Mouse (Mus musculus) Patski (cell line): ENCODE measurements at regions not wholly inside any gene's neighbourhood (a gene's known extent, or its start where the extent isn't known, plus 50 kb on each side); places are given as distances from the start of the nearest gene placed in this dataset.

Experiments
- ATAC-seq: fragments of 100-300 bp; one replicate; pipeline ENCODE4 v1.8.0; 2021
- CTCF ChIA-PET: fragments of 350-600 bp; sonication (Branson Sonifier 250); formaldehyde crosslinking; loops from one replicate; lab custom pipeline; 2022; ENCODE audit warnings: inconsistent platforms; lab: Charles Lee
- POLR2A ChIA-PET: fragments of 350-600 bp; sonication (Branson Sonifier 250); formaldehyde crosslinking; loops from one replicate; lab custom pipeline; 2022; ENCODE audit warnings: antibody characterized with exemption, inconsistent platforms; lab: Charles Lee
- DNase-seq: peaks from one replicate; pipeline ENCODE4 v3.0.0-alpha.2; 2011; ENCODE audit warnings: low read depth, low spot score
- H3K27me3 ChIP-seq: fragments of 371-371 bp; one replicate; pipeline ENCODE4 v1.5.1; 2021
- CTCF ChIP-seq: fragments of 100-300 bp; IDR thresholded peaks from one replicate; pipeline ENCODE4 v1.5.1; 2021
- in situ Hi-C: fragments of 300-500 bp; cut with MboI; formaldehyde crosslinking; loops from 3 replicates; pipeline ENCODE4 v1.11.1; 2018; ENCODE audit warnings: low pct_unique_long_range_greater_than_20kb, mixed read lengths

DNA sequence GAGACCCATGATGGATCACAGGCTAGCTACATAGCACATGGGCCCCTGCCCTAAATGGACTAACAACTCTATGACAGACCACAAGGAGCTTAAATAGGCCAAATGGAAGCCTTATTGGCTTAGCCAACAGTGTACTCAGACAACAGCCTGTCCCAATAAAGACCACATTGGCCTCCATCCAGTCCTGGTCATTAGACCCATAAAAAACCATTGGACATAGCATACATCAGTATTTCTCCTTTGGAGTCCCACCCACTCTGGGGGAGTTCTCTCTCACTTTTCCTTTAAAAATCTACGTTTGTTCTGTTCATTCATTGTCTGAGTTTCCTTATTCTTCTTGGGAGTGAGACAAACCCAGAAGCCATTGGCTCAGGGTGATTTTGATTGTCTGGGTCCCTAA lies 160.1 kb upstream of the Plcz1 start:
- TF ChIP-seq CTCF, result no peak
- POLR2A ChIA-PET, result no interaction called here
- in situ Hi-C loops, result no loop called here
- DNase-seq, result no peak
- H3K27me3 ChIP-seq, result no peaks in the 10 kb centered on the region
- CTCF ChIA-PET, result no interaction called here
- ATAC-seq, result no peak

DNA sequence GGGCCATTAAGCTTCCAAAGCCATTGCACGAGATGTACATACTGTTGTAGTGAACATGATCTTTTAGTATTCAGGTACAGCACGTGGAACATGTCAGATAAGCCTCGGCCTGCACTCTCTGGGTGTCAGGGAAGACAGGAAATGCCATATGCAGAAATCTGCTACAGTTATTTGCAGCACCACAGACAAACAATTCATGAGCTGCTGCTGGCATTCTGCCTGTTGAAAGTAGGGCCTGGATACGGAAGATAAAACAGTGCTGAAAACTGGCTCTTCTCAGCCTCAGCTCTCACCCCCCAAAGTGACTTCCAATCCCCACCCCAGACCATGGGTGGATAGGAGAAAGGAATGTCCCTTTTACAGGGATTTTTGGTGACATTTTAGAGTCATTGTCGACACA lies 159.1 kb upstream of the Plcz1 start:
- in situ Hi-C loops, result no loop called here
- H3K27me3 ChIP-seq, result no peaks in the 10 kb centered on the region
- CTCF ChIA-PET, result interaction anchor here (1.1 to 1.5 kb wide), 2 partner anchors 14 to 82 kb away, joined by 3 read pairs; no protein-coding TSS in a partner anchor
- TF ChIP-seq CTCF, result no peak
- POLR2A ChIA-PET, result interaction anchor here (0.6 kb wide), 1 partner anchor 151 kb away, joined by 3 read pairs; no protein-coding TSS in a partner anchor
- DNase-seq, result no peak
- no peak for ATAC-seq

DNA sequence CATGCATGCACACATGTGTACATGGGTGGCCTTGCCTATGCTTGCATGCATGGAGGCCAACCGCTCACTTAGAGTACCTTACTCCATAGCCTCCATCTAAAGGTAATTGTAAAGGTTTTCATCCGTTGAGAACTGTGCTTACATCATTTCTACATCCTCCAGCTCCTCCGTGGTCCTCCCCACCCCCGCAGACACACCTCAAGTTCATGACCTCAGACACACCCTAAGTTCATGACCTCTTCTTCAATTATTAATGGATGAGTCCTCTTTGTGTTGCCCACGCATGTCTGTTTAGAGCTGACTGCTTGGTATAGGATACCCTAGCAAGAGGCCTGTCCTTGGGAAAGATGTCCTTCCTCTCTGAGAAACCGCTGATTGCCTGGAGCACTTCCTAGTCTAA lies 156.8 kb upstream of the Plcz1 start:
- ChIA-PET POLR2A (interaction anchor here (0.5 kb wide), 1 partner anchor 432 kb away, joined by 3 read pairs; no protein-coding TSS in a partner anchor), CTCF (no interaction called here)
- DNase-seq, result no peak

DNA sequence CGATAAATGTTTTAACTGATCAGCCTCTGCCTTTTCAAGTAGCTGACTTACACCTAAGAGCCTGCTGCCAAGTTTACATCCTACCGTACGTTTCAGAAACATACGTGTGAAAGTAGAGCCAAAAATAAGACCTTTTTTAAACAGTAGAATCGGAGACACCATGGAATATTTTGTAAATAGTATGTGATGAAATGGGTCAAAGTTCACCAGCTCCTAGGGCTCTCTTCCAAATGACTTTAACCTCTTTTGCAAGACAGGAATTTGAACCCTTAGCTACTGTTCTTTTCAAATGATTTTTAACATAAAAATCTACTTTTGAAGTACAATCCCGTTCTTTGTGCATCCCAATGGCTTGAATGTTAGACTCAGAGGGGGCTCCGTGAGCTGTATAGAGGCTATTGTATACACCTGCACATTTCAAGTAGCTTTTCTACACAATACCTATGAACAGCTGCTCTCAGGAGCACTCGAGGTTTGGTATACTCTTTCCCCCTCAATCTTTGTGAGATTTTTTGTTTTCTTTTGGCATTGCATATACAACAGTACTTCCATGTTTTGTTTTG lies 155.9 kb upstream of the Plcz1 start:
- in situ Hi-C loops, result no loop called here
- ChIA-PET POLR2A (no interaction called here), CTCF (interaction anchor here (0.8 kb wide), 1 partner anchor 11 kb away, joined by 5 read pairs; no protein-coding TSS in a partner anchor)
- TF ChIP-seq CTCF, result no peak
- no peak for ATAC-seq
- DNase-seq, result no peak
- H3K27me3 ChIP-seq, result no peaks in the 10 kb centered on the region

More for the DNA sequence above, 156.8 kb upstream of the Plcz1 start:
- no peak for ATAC-seq
- TF ChIP-seq CTCF, result no peak
- no peaks in the 10 kb centered on the region for H3K27me3 ChIP-seq
- in situ Hi-C loops, result no loop called here

DNA sequence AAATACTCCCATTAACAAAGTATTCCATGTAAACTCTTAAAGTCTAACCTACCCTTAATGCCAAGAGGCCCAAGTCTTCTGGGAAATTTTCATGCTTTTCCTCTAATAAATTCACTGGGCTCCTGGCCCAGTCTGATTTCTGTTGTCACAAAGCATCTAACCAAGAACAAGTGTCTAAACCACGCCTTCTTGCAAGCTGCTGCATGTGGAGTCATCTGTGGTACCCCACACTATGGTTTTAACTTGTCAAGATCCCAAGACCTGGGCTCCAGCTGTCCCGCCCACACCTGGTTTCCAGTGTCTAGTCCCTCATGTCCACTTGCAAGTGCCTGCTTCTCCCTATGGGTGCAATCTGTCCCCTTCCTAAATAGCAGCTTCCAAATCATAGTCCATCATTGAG lies 153.0 kb upstream of the Plcz1 start:
- in situ Hi-C loops, result no loop called here
- H3K27me3 ChIP-seq, result no peaks in the 10 kb centered on the region
- TF ChIP-seq CTCF, result no peak
- POLR2A ChIA-PET, result no interaction called here
- CTCF ChIA-PET, result interaction anchor here (0.6 kb wide), 1 partner anchor 12 kb away, joined by 3 read pairs; no protein-coding TSS in a partner anchor
- DNase-seq (no peak), ATAC-seq (no peak)

DNA sequence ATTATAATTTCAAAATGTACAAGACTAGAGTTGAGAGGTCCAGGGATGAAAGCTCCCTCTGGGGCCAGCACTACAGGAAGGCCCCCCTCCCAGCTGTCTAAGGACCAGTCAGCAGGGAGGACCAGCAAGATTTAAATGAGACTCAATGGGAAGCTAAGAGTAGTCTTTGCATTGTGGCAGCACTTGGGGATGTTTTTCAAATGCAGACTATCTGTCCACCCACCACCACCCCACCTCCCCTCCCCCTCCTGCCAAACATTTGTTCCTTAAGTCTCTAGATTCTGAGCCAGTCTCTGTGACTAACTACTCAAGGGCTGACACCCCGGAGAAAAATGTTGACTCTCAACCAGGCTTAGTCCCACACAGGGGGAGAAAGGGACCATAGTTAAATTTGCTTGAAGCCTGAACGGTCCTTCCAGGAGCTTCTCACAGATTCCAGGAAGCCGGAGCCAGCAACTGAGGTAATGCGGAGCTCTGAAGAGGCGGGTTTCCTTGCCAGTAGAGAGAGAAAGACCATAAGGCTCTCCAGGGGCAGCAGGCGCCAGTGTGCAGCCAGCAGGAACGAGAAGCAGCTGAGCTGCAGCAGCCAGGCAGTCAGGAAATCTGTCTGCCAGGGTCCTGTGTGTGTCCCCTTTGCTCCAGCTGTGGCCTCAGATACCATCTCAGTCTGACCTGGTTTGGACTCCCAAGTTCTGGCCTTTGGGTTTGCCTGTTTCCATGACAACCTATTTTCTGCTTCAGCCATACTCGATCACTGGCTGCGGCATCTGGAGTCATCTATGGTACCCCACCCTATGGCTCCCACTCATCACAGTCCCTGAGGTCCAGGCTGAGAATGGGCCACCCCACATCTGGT lies 152.1 kb upstream of the Plcz1 start:
- no peaks in the 10 kb centered on the region for H3K27me3 ChIP-seq
- in situ Hi-C loops, result no loop called here
- no peak for TF ChIP-seq CTCF
- ATAC-seq (peak; percentile 35), DNase-seq (no peak)
- CTCF ChIA-PET, result no interaction called here
- POLR2A ChIA-PET, result no interaction called here

DNA sequence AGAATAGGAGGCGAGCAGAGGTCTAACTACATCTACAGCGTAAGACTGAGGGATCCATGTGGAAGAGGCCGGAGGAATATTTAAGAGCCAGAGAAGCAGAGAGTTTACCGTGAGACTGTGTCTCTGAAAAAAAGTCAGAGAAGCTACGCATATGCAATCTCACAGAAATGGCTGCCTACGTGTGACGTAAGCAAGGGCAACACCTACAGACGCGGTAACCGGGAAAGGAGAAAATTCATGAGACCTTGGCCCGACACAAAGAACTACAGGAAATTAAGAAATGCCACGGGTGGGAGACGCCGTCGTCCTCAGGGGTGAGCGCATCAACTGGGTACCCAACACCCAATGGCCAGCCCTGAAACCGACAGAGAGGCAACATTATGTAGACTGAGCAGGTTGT lies 151.3 kb upstream of the Plcz1 start:
- ChIA-PET POLR2A (no interaction called here), CTCF (no interaction called here)
- no peak for TF ChIP-seq CTCF
- in situ Hi-C loops, result no loop called here
- ATAC-seq (no peak), DNase-seq (no peak)
- no peaks in the 10 kb centered on the region for H3K27me3 ChIP-seq

DNA sequence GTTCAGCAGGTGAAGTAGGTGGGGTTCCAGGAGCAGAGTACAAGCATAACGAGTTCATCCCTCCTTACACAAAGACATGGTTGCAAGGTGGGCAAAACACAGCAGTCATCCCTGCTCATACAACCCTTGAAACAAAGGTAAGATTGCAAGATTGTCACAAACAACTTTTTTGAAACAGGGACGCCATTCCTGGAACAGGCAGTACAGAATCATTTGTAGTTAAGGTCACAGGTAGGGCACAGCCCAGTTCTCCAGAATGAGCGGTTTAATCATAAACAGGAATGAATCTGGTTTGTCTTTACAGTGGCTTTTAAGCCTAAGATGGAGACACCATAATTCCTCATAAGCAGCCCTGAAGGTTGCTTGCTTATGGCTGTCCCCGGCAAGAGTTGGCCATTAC lies 150.1 kb upstream of the Plcz1 start:
- TF ChIP-seq CTCF, result no peak
- CTCF ChIA-PET, result interaction anchor here (1.1 to 1.6 kb wide), 2 partner anchors 29 to 237 kb away, joined by 3 read pairs; no protein-coding TSS in a partner anchor
- POLR2A ChIA-PET, result no interaction called here
- DNase-seq (no peak), ATAC-seq (no peak)
- no peaks in the 10 kb centered on the region for H3K27me3 ChIP-seq
- in situ Hi-C loops, result no loop called here

DNA sequence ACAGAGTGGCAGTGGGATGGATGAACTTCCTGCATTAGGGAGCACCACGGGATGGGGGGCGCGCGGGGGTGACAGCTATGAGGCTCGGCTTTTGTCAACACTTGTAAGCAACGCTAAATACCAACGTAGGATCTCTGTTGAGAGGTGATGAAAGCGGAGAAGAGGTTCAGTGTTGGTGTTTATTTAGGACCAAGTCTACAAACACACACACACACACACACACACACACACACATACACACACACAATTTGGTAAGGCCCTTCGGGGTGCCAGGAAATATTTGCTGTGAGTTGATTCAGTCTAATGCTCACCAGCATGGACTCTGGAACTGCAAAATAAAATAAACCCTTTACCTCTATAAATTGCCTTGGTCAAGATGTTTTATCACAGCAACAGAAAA lies 148.3 kb upstream of the Plcz1 start:
- DNase-seq (no peak), ATAC-seq (no peak)
- in situ Hi-C loops, result no loop called here
- no peak for TF ChIP-seq CTCF
- CTCF ChIA-PET, result no interaction called here
- POLR2A ChIA-PET, result no interaction called here
- H3K27me3 ChIP-seq, result no peaks in the 10 kb centered on the region

DNA sequence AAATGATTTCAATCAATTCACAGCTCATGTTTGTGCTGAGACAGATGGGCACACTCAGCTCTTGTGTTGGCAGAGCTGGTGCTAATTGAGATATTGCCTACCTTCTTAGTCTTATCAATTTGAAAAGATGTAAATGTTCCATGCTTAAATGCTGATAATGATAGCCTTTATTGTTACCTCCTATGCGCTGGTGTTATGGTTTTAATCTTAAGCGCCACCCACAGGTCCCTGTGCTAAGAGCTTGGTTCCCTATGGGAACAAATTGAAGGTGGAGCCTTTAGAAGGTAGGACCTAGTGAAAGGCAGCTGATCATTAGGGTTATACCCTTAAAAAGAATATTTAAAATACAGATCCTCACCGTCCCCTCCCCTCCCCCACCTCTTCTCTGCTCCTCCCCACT lies 146.5 kb upstream of the Plcz1 start:
- TF ChIP-seq CTCF, result no peak
- no peaks in the 10 kb centered on the region for H3K27me3 ChIP-seq
- CTCF ChIA-PET, result no interaction called here
- no peak for DNase-seq
- ATAC-seq, result no peak
- in situ Hi-C loops, result no loop called here
- POLR2A ChIA-PET, result no interaction called here

DNA sequence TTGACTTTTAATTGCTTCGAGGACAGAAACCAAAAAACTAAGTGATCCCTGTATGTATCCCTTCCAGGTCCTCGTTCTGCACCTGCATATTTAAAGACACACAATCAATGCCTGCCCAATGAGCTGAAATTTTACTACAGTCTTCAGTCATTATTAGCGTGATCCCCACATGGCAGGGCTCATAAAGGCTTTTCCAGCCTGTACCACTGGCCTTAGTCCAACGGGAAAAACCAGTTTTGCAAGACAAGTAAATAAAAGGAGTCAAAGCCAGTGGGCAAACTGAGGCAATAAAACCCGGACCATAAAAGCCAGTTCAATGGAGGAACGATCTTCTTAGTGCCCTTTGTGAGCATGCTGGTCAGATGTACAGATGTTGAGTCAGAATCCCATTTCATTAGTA lies 145.8 kb upstream of the Plcz1 start:
- no peak for ATAC-seq
- in situ Hi-C loops, result no loop called here
- DNase-seq, result peak; percentile 38
- TF ChIP-seq CTCF, result no peak
- ChIA-PET CTCF (interaction anchor here (1.1 to 1.3 kb wide), 3 partner anchors 11 to 13 kb away, joined by 3 to 5 read pairs (median 3); no protein-coding TSS in a partner anchor), POLR2A (no interaction called here)
- H3K27me3 ChIP-seq, result no peaks in the 10 kb centered on the region
